Mouse (Mus musculus) c-Kit-positive CD71-positive TER-119-negative erythroid progenitor cells, embryonic 14.5 days (primary cell): ENCODE results near the gene Tcf7l1.

Experiments used
- DNase-seq: peaks from one replicate; pipeline ENCODE4 v3.0.0-alpha.2; 2013; ENCODE audit warnings: low read depth

Gene Tcf7l1

GRCm38 (mm10) chr6:72622917-72623316 is 166.1 kb downstream of the Tcf7l1 start:
- no peak for DNase-seq

- no peak for DNase-seq
Measured at GRCm38 (mm10) chr6:72620920-72621319, 168.1 kb downstream of the Tcf7l1 start.

- DNase-seq: no peak
Measured at GRCm38 (mm10) chr6:72619734-72620532, 169.1 kb downstream of the Tcf7l1 start.

GRCm38 (mm10) chr6:72616643-72617288 is 172.3 kb downstream of the Tcf7l1 start, which contains the start of gene Tgoln1:
Tgoln1 (minus strand) TSS chr6:72617000.
- DNase-seq: peak; percentile 92

GRCm38 (mm10) chr6:72615561-72616375 is 173.3 kb downstream of the Tcf7l1 start:
- no peak for DNase-seq

GRCm38 (mm10) chr6:72615151-72615550 is 173.9 kb downstream of the Tcf7l1 start:
- DNase-seq: no peak

GRCm38 (mm10) chr6:72610261-72610660 is 178.8 kb downstream of the Tcf7l1 start:
- DNase-seq: no peak

GRCm38 (mm10) chr6:72608662-72609184 is 180.3 kb downstream of the Tcf7l1 start:
- no peak for DNase-seq

GRCm38 (mm10) chr6:72607676-72608075 is 181.4 kb downstream of the Tcf7l1 start:
- no peak for DNase-seq

GRCm38 (mm10) chr6:72607060-72607459 is 182.0 kb downstream of the Tcf7l1 start:
- no peak for DNase-seq

- no peak for DNase-seq
Measured at GRCm38 (mm10) chr6:72604066-72604465, 185.0 kb downstream of the Tcf7l1 start.

- peak; percentile 72 for DNase-seq
Measured at GRCm38 (mm10) chr6:72601732-72602131, 187.3 kb downstream of the Tcf7l1 start.

GRCm38 (mm10) chr6:72600771-72601170 is 188.3 kb downstream of the Tcf7l1 start:
- no peak for DNase-seq

- no peak for DNase-seq
Measured at GRCm38 (mm10) chr6:72600216-72600615, 188.8 kb downstream of the Tcf7l1 start.

- no peak for DNase-seq
Measured at GRCm38 (mm10) chr6:72598791-72599557, 190.1 kb downstream of the Tcf7l1 start.

- peak; percentile 97 for DNase-seq
Measured at GRCm38 (mm10) chr6:72597956-72598753, 190.9 kb downstream of the Tcf7l1 start, which contains the start of the genes Elmod3 and Retsat. Elmod3 (minus strand) TSS chr6:72598413. Retsat (plus strand) TSS chr6:72598475.

- no peak for DNase-seq
Measured at GRCm38 (mm10) chr6:72597083-72597874, 191.8 kb downstream of the Tcf7l1 start.

- no peak for DNase-seq
Measured at GRCm38 (mm10) chr6:72593914-72594313, 195.1 kb downstream of the Tcf7l1 start.

- DNase-seq: no peak
Measured at GRCm38 (mm10) chr6:72593011-72593803, 195.8 kb downstream of the Tcf7l1 start.
